Mouse (Mus musculus): ENCODE results near the gene Lrmda. TPM values are rescaled to one million over a fixed set of nuclear protein-coding genes. Genes with fewer than 3 reads are reported as not detected.
A peak's percentile ranks its signal among the peaks of the same experiment; 100 is the strongest.

The Lrmda gene
- total and polyA plus RNA-seq, 2 experiments from 2014 or later: 0.38 to 0.82 TPM

- H3K9ac ChIP-seq (replicated peaks; ENCODE audit: low read depth, low read length): no peak overlapping the region
- DNase-seq (ENCODE audit: low spot score) (no peak), ATAC-seq (ENCODE audit: insufficient read depth, low read depth) (no peak)
- H3K4me1 ChIP-seq (ENCODE audit: control insufficient read depth, insufficient read depth): no peaks in the 10 kb centered on the region
- H3K27ac ChIP-seq (ENCODE audit: low read depth): no peak overlapping the region
- TF ChIP-seq CTCF (IDR thresholded peaks at IDR 0.05; ENCODE audit: low read depth): no peak
- no peak for TF ChIP-seq EP300 (IDR thresholded peaks at IDR 0.05; ENCODE audit: low read depth)
- no peak overlapping the region for H3K4me2 ChIP-seq (ENCODE audit: low read depth, low read length)
- no peaks in the 10 kb centered on the region for H3K9me3 ChIP-seq (replicated peaks; ENCODE audit: control insufficient read depth, low read length)
- H3K4me3 ChIP-seq (ENCODE audit: low read depth, low read length): no peak overlapping the region
- H3K36me3 ChIP-seq (replicated peaks; ENCODE audit: control insufficient read depth, insufficient read depth, low read length): no peaks in the 10 kb centered on the region
- WGBS: 63% methylated on average over 3 of the region's 3 CpGs
- H3K27me3 ChIP-seq (ENCODE audit: control insufficient read depth, insufficient read depth, low read length): no peaks in the 10 kb centered on the region
Measured at GRCm38 (mm10) chr14:22998906-22999305, 979.4 kb downstream of the Lrmda start.

GRCm38 (mm10) chr14:23011989-23012388, 992.5 kb downstream of the Lrmda start:
- Histone ChIP-seq H3K4me2 (ENCODE audit: low read depth, low read length) (no peak overlapping the region), H3K9ac (replicated peaks; ENCODE audit: low read depth, low read length) (no peak overlapping the region), H3K4me3 (ENCODE audit: low read depth, low read length) (no peak overlapping the region), H3K36me3 (replicated peaks; ENCODE audit: control insufficient read depth, insufficient read depth, low read length) (no peaks in the 10 kb centered on the region), H3K9me3 (replicated peaks; ENCODE audit: control insufficient read depth, low read length) (no peaks in the 10 kb centered on the region), H3K27me3 (ENCODE audit: control insufficient read depth, insufficient read depth, low read length) (no peaks in the 10 kb centered on the region), H3K4me1 (ENCODE audit: control insufficient read depth, insufficient read depth) (no peaks in the 10 kb centered on the region), H3K27ac (ENCODE audit: low read depth) (no peak overlapping the region)
- WGBS: 64% methylated on average over 1 of the region's 1 CpGs
- no peak for TF ChIP-seq EP300 (IDR thresholded peaks at IDR 0.05; ENCODE audit: low read depth)
- no peak for TF ChIP-seq CTCF (IDR thresholded peaks at IDR 0.05; ENCODE audit: low read depth)
- DNase-seq (ENCODE audit: low spot score) (no peak), ATAC-seq (ENCODE audit: insufficient read depth, low read depth) (no peak)

DNA sequence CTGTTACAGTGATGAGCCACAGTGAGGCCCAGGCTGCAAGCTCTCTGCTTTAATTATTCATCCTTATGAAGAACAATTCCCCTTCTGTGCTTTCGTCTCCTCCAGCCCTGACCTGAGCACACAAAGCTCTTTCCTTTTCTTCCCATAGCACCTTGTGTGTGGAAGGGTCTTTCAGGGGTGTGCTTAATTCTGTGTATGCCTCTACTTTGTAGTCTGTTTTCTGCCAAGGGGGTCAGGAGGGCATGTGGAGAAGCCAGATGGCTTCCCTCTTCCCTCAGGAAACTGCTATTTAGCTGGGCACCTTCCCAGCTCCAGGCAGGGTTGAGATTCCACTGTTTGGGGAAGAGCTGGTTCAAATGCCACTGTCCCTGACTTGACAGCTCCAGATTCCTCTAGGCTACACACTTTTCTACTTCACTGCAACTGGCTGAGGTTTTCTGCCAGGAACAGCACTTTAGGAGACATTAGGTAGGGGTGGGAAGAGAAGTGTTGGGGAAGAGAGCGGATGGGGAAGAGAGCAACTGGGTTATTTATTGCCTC, 995.3 kb downstream of the Lrmda start:
- TF ChIP-seq CTCF (IDR thresholded peaks at IDR 0.05; ENCODE audit: low read depth): no peak
- TF ChIP-seq EP300 (IDR thresholded peaks at IDR 0.05; ENCODE audit: low read depth): no peak
- Histone ChIP-seq H3K4me3 (ENCODE audit: low read depth, low read length) (no peak overlapping the region), H3K27ac (ENCODE audit: low read depth) (no peak overlapping the region), H3K36me3 (replicated peaks; ENCODE audit: control insufficient read depth, insufficient read depth, low read length) (no peaks in the 10 kb centered on the region), H3K4me1 (ENCODE audit: control insufficient read depth, insufficient read depth) (no peaks in the 10 kb centered on the region), H3K9me3 (replicated peaks; ENCODE audit: control insufficient read depth, low read length) (no peaks in the 10 kb centered on the region), H3K9ac (replicated peaks; ENCODE audit: low read depth, low read length) (no peak overlapping the region), H3K27me3 (ENCODE audit: control insufficient read depth, insufficient read depth, low read length) (no peaks in the 10 kb centered on the region), H3K4me2 (ENCODE audit: low read depth, low read length) (no peak overlapping the region)
- ATAC-seq (ENCODE audit: insufficient read depth, low read depth): no peak
- WGBS: 79% methylated on average over 2 of the region's 2 CpGs
- DNase-seq (ENCODE audit: low spot score): peak; percentile 15

DNA sequence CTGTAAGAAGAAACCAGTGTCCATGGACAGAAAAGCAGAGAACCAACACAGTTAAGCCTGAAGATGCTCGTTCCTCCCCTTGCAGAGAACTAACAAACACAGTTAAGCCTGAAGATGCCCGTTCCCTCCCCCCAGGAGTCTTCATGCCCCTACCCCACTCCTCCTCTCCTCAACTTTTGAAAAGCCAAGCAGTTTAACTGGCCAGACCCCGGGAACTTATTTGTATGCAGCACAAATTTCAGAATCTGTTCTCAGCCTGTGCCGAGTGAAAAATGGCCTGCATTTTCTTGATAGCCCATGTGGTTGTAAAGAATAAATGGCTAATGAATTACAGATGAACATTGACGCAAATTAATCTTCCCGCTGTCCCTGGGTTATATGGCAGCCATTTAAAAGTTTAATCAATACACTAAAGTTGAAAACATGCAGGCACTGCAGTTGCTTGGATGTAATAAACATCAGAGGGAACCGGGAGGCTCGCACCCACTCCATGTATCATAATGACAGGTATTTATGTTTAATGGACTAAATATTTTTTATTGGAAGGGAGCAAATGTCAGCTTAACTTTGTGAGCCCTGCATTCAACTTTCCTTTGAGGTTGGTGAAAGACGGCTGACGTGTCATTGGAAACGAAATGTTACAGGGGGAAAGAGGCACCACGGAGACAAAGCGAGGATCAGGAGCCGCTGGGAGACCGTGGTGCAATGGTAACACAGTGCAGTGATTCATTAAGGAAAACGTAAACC, 996.0 kb downstream of the Lrmda start:
- no peak overlapping the region for H3K27ac ChIP-seq (ENCODE audit: low read depth)
- H3K4me2 ChIP-seq (ENCODE audit: low read depth, low read length): no peak overlapping the region
- no peak for ATAC-seq (ENCODE audit: insufficient read depth, low read depth)
- H3K4me3 ChIP-seq (ENCODE audit: low read depth, low read length): no peak overlapping the region
- H3K9me3 ChIP-seq (replicated peaks; ENCODE audit: control insufficient read depth, low read length): no peaks in the 10 kb centered on the region
- no peaks in the 10 kb centered on the region for H3K36me3 ChIP-seq (replicated peaks; ENCODE audit: control insufficient read depth, insufficient read depth, low read length)
- DNase-seq (ENCODE audit: low spot score): no peak
- TF ChIP-seq CTCF (IDR thresholded peaks at IDR 0.05; ENCODE audit: low read depth) (no peak), EP300 (IDR thresholded peaks at IDR 0.05; ENCODE audit: low read depth) (no peak)
- H3K9ac ChIP-seq (replicated peaks; ENCODE audit: low read depth, low read length): no peak overlapping the region
- no peaks in the 10 kb centered on the region for H3K4me1 ChIP-seq (ENCODE audit: control insufficient read depth, insufficient read depth)
- WGBS: 84% methylated on average over 16 of the region's 16 CpGs
- no peaks in the 10 kb centered on the region for H3K27me3 ChIP-seq (ENCODE audit: control insufficient read depth, insufficient read depth, low read length)

DNA sequence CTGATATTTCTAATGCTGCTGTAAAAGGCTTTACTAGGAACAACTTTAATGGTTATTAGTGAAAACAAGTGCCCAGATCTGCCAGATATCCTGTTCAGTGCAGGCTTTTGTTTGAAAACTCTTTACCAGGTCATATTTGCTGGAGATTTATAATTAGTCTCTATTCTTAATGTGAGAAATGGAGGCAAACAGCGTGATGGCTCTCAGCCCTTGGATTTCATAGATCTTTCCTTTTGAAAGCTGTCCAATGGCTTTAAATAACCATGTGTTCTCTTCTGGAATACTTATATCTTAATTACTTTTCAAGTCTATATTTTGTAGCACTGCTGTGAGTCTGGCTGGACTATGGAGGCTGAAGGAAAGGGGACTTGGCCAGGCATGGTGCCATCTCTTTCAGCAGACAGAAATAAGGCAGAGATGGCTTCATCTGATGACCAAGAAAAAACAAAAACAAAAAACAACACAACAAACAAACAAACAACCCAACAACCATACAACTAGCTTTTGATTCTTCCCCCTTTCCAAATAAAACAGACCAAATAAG, 996.6 kb downstream of the Lrmda start:
- H3K36me3 ChIP-seq (replicated peaks; ENCODE audit: control insufficient read depth, insufficient read depth, low read length): no peaks in the 10 kb centered on the region
- H3K27ac ChIP-seq (ENCODE audit: low read depth): no peak overlapping the region
- ATAC-seq (ENCODE audit: insufficient read depth, low read depth) (no peak), DNase-seq (ENCODE audit: low spot score) (no peak)
- H3K4me3 ChIP-seq (ENCODE audit: low read depth, low read length): no peak overlapping the region
- no peak for TF ChIP-seq CTCF (IDR thresholded peaks at IDR 0.05; ENCODE audit: low read depth)
- TF ChIP-seq EP300 (IDR thresholded peaks at IDR 0.05; ENCODE audit: low read depth): no peak
- WGBS: 57% methylated on average over 1 of the region's 1 CpGs
- no peaks in the 10 kb centered on the region for H3K4me1 ChIP-seq (ENCODE audit: control insufficient read depth, insufficient read depth)
- no peaks in the 10 kb centered on the region for H3K27me3 ChIP-seq (ENCODE audit: control insufficient read depth, insufficient read depth, low read length)
- H3K9me3 ChIP-seq (replicated peaks; ENCODE audit: control insufficient read depth, low read length): no peaks in the 10 kb centered on the region
- no peak overlapping the region for H3K9ac ChIP-seq (replicated peaks; ENCODE audit: low read depth, low read length)
- H3K4me2 ChIP-seq (ENCODE audit: low read depth, low read length): no peak overlapping the region

Data from heart, postnatal 0 days (tissue).